Mouse (Mus musculus): ENCODE results near the gene Vps25.

Vps25 gene

DNA sequence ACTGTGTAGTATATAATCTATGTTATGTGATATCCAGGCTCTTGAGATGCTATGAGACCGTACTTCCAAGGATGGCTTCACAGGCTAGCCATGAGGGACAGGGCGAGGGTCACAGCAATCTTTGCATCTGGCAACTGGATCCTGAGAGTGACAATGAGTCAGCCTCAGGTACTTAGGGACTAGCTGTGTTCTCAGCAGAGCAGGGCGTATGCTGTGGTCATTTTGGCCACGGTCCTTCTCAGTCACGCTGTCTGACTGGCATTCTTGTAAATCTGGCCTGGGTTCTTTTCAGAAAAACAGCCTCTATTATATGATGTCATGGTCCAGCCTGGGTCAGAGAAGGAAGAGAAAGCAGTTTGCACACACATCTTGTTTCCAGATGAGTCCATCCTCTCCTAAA is 16.7 kb upstream of the Vps25 start:
- intact Hi-C loops (cut with DNase I): loop anchor here (10.0 kb wide), 1 partner anchor 158 kb away; no protein-coding TSS in a partner anchor

- intact Hi-C loops (cut with DNase I): loop anchor here (10.0 kb wide), 1 partner anchor 157 kb away; no protein-coding TSS in a partner anchor
Measured at GRCm38 (mm10) chr11:101238071-101238647, 15.3 kb upstream of the Vps25 start.

DNA sequence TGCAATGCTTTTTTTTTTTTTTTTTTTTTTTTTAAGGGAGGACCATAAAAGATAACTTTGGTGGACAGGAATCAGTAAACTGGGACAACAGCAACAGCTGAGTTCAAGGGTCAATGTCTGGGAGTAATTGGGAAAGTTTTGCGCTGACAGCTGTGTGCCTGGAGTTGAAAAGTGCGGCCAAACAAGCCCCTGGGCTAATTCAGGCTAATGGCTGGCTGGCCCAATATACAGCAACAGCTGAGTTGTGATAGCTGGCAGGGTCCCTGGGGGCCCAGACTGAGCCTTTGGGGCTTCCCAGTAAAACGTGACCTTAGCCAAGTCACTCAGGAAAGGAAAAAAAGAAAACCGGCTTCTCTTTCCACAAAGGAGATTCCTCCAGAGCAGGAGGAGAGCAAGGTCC is 8.4 kb upstream of the Vps25 start:
- intact Hi-C loops (cut with DNase I): no loop called here

DNA sequence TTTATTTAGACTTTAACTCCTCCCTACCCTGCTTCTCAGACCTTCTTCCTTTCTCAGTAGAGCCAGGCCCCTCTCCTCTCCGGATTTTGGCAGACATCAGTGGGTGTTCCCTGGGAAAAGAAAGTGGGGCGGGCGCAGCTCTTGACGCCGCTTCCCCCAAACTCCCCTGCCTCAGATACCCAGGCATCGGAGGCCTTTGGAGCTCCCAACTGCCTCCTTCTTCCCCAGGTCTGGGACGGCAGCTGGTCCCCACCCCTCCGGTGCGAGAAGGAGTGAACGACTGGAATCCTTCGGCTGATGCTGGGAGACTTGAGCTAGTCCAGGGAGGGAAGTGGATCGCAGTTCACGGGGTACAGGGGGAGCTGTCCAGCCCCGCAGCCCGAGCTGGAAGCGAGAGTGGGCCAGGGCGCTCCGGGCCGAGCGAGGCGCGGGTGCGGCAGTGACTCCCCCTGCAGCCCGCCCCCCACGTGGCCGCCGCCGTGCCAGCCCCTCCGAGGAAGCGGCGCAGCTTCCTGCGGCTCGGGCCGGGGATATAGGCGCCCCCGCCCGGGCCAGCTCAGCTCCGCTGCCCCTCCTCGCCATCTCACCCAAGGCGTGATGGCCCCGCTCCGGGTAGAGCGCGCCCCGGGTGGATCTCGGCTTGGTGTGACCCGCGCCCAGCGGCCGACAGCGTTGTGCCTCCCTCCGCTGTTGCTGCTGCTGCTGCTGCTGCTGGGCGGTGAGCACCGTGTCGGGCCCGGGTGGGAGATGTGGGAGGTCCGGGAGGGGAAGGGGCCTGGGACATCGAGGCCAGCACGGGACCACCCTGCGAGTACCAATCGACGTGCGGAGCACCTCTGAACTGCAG is 7.4 kb upstream of the Vps25 start, which contains the start of gene Ramp2:
TSS of gene Ramp2 (plus strand) at position 174 of the 847 bp plus-strand sequence.
- intact Hi-C loops (cut with DNase I): no loop called here

DNA sequence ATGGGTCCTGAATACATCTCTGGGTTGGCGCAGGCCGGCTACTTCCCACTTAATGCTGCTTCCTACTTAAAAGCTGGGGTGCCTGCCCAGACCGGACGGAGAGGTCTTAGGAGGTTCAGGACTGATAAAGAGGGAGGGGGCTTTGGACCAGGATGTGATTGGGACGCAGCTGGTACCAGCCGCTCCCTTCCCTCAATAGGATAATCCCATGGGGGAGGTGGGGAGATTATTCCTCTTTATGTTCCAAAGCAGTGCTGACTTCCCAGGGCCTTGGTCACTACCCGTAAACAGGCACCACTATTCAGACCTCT is 6.8 kb upstream of the Vps25 start:
- intact Hi-C loops (cut with DNase I): no loop called here

DNA sequence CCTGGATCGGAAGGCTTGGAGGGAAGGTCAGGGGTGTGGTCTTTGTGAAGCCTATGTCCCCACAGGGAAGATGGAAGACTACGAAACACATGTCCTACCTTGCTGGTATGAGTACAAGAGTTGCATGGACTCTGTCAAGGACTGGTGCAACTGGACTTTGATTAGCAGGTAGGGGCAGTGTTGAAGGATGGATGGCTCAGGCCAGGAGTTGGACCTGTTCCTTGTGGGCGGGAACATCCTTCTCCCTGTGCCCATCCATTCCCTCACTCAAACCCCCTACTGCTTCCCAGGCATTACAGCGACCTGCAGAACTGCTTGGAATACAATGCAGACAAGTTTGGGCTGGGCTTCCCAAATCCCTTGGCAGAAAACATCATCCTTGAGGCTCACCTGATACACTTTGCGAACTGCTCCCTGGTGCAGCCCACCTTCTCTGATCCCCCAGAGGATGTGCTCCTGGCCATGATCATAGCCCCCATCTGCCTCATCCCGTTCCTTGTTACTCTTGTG is 5.9 kb upstream of the Vps25 start:
- intact Hi-C loops (cut with DNase I): loop anchor here (1.0 kb wide), 1 partner anchor 35 kb away; no protein-coding TSS in a partner anchor

- intact Hi-C loops (cut with DNase I): loop anchor here (1.0 kb wide), 1 partner anchor 36 kb away; no protein-coding TSS in a partner anchor
Measured at GRCm38 (mm10) chr11:101248258-101248994, 5.1 kb upstream of the Vps25 start.

- intact Hi-C loops (cut with DNase I): no loop called here
Measured at GRCm38 (mm10) chr11:101251031-101251430, 2.5 kb upstream of the Vps25 start.

DNA sequence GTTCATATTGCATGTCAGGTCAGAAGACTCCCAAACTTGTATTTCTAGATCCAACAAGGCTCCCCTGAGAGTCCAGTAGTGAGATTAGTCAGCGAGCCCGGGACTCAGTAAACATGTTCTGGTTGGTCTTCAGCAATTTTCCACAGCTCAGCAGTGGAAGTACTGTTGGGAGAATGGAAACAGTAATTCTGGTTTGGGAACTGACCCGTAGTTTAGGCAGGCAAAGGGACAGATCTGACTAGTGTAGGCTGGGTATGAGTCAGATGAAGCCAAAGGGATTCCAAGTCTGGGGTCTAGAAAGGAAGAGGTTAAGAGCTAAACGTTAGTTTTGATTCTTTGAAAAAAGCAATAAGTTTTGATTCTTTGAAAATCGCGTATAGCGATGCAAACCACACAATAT is 566 bp upstream of the Vps25 start:
- intact Hi-C loops (cut with DNase I): no loop called here

DNA sequence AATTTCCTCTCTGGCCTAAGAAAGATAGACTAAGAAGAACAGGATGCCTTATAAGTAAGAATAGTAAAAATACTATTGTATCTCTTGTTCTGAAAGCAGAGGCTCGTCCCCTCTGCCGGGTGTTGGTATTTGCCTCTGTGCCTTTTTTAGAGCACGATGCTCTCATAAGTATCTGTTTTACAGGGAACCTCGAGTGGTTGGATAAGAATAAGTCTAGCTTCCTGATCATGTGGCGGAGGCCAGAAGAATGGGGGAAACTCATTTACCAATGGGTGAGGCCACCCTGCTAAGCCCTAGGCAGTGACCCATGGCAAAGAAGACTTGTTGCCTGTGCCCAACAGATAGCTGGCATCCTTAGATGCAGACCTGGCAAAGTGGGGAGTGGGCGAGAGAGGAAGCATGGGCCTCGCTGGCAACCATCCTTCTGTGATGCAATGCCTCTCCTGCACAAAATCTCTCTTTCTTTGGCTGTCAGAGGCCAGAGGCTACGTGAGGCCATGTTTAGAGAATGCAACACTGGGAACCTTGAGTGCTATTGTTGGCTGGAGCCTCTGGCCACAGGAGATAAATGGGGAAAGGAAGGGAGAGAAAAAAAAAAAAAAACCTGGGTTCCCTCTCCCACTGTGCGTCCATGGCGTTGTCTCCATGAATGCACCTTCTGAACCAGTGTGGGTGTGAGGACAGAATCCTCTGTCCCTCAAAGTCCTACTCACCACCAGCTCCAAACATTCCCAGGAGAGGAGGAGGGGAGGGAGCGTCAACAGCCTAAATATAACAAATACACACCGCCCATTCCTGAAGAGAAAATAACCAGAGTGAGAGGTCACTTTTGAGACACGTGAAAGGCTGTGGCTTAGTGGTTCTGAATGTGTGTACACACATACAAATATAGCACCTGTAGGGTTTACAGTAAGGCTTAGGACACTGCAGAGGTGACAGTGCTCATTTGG is 2.6 kb downstream of the Vps25 start:
- intact Hi-C loops (cut with DNase I): no loop called here

- intact Hi-C loops (cut with DNase I): no loop called here
Measured at GRCm38 (mm10) chr11:101259261-101259712, 5.8 kb downstream of the Vps25 start.

GRCm38 (mm10) chr11:101259948-101260825 is 6.7 kb downstream of the Vps25 start, which contains the start of gene Wnk4:
Gene Wnk4, plus strand, starts transcription at chr11:101260567.
- intact Hi-C loops (cut with DNase I): loop anchor here (5.0 kb wide), 1 partner anchor 37 kb away; no protein-coding TSS in a partner anchor

GRCm38 (mm10) chr11:101260826-101261380 is 7.4 kb downstream of the Vps25 start:
- intact Hi-C loops (cut with DNase I): loop anchor here (5.0 kb wide), 1 partner anchor 36 kb away; no protein-coding TSS in a partner anchor

GRCm38 (mm10) chr11:101262272-101262967 is 8.9 kb downstream of the Vps25 start:
- intact Hi-C loops (cut with DNase I): loop anchor here (5.0 kb wide), 1 partner anchor 35 kb away; no protein-coding TSS in a partner anchor

- intact Hi-C loops (cut with DNase I): loop anchor here (5.0 kb wide), 1 partner anchor 34 kb away; no protein-coding TSS in a partner anchor
Measured at GRCm38 (mm10) chr11:101263138-101263988, 9.9 kb downstream of the Vps25 start.

DNA sequence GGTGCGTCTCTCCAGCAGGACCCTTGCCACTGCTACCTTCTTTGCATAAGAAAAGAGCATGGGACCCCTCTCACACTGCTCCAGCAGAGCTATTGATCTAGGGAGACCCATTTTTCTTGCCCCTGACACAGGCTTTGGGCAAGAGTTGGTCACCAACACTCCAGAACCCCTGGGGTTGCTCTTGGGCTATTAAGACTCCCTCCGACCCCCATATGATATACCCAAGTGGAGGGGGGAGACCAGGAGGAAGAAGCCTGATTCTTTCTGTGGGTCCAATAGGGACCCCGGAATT is 10.4 kb downstream of the Vps25 start:
- intact Hi-C loops (cut with DNase I): loop anchor here (5.0 kb wide), 1 partner anchor 33 kb away; no protein-coding TSS in a partner anchor

- intact Hi-C loops (cut with DNase I): loop anchor here (5.0 kb wide), 1 partner anchor 32 kb away; no protein-coding TSS in a partner anchor
Measured at GRCm38 (mm10) chr11:101264954-101265471, 11.5 kb downstream of the Vps25 start.
